Mouse (Mus musculus) testis, adult 2 months (tissue): Measurements from ENCODE around the gene Clasrp.

ENCODE experiments used
- CTCF ChIP-seq: fragments of 200-500 bp; IDR thresholded peaks from 2 replicates; pipeline ENCODE4 v1.5.1; 2012; ENCODE audit warnings: low read depth, mild to moderate bottlenecking, inconsistent platforms, low read length, moderate library complexity; ENCODE audit not compliant: control insufficient read depth, insufficient read depth, insufficient replicate concordance
- POLR2A ChIP-seq: fragments of 200-500 bp; IDR thresholded peaks from 2 replicates; pipeline ENCODE4 v1.6.1; 2012; ENCODE audit warnings: low read depth, mild to moderate bottlenecking, inconsistent platforms, low read length, moderate library complexity; ENCODE audit not compliant: control insufficient read depth

- no peak for TF ChIP-seq CTCF
- no peak for TF ChIP-seq POLR2A
Measured at GRCm38 (mm10) chr7:19563884-19564283, 40.4 kb downstream of the Clasrp start.
